Mouse (Mus musculus) right cerebral cortex, postnatal 36 days (tissue): ENCODE measurements at regions not wholly inside any gene's neighbourhood (a gene's known extent, or its start where the extent isn't known, plus 50 kb on each side); places are given as distances from the start of the nearest gene placed in this dataset.

ENCODE experiments used
- DNase-seq, 2 experiments: peaks; one replicate each; pipeline ENCODE4 v3.0.0; 2022; ENCODE audit warnings: low spot score in 2 of 2, mixed read lengths in 1 of 2

DNA sequence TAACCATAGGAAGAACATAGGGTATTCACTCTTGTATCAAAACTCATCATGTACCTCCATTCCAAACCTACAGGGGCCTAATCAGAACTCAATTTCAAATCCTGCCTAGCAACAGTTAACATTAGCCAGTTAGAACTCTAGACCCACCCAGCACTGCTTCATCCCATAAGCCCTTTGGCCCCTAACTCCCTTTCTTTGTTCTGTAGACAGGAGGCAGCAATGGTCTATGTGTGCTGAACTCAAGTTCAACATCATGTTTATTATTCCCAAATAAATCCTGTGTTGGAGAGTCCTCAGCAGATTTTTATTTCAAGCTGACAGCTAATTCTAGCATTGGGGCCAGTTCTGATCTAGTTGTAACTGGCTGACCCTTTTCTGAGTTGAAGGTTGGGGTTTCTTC lies 112.2 kb downstream of the Ipo8 start:
- DNase-seq = no peak

DNA sequence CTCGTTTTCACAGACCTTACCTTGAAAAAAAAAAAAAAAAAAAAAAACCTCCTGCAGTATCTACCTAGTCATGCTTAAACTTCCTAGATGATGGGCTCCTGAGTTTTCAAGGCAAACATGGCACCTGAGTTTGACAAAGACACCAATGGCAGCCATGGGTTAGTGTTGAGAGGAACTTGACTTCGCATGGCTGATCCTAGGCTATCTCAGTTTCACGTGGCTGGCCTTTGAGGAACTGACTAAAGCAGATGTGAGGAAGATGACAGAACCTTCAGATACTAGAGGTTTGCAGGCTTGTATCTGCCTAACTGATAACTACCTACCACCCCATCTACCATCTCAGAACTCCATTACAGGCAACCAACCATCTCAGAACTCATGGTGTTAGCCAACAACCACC lies 120.9 kb downstream of the Ipo8 start:
- DNase-seq = no peak

DNA sequence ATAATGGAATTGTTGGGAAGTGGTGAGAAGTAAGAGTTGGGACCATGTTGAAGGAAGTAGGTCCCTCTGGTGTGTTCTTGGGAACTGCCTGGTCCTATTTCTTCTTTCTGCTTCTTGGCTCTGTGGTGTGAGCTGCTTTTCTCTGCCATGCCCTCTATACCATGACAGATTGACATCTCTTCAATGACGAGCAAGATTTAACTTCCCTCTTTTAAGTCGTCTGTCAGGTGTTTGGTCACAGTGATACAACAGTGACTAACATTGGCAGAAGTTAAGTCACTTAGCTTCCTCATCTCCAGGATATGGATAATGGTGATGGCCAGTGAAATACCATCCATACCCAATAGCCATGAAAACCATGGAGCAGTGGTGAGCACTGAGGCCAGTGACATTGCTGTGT lies 122.9 kb downstream of the Ipo8 start:
- no peak for DNase-seq

DNA sequence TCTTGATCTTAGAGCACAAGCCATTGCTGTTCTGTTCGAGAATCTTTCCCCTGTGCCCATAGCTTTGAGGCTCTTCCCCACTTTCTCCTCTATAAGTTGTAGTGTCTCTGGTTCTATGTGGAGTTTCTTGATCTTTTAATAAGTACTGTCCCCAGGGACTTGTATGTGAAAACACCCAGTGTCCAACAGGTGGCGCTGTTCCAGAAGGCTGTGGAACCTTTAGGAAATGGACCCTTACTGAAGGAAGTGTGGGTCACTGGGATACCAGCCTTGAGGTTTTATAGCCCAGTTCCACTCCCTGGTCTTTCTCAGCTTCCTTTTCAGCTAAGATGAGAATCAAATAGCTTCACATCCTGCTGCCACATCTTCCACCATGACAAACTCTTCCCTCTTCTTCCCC lies 125.6 kb downstream of the Ipo8 start:
- DNase-seq = no peak

DNA sequence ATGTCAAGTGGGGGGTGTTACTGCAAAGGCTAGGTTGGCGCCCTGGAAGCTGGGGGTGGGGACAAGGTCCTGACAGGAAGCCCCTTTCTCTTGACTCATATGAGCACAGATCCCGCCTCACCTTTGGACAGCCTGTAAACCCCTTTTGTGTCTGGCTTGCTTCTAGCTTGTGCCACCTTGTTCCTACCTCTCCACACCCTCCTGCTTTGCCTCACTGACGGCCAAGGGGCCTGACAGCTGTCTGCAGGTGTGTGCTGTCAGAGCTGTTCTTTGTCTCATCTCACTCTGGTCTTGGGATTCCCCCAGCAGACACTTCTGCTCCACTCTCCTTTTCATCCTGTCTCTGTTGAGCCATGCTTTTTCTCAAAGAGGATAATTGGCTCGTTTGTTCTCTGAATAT lies 137.9 kb downstream of the Ipo8 start:
- DNase-seq = no peak

DNA sequence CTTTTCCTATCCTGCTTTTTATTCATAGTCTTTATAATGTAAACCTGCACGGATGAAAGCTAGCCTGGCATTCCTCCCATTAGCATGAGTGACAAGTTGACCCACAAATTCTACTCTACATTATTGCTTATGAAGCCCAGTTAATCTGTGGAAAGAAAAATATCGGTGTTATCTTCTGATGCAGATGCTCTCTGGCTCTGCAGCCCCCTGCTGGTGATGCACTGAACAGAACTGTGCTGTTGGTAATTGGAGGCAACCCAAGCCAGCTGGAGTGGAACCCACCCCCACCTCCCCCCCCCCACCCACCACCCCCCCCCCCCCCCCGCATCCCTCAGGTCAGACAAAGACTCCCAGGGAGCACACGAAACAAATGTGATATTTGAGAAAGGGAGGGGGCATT lies 143.5 kb downstream of the Ipo8 start:
- peak; percentile 42 to 44 for DNase-seq

DNA sequence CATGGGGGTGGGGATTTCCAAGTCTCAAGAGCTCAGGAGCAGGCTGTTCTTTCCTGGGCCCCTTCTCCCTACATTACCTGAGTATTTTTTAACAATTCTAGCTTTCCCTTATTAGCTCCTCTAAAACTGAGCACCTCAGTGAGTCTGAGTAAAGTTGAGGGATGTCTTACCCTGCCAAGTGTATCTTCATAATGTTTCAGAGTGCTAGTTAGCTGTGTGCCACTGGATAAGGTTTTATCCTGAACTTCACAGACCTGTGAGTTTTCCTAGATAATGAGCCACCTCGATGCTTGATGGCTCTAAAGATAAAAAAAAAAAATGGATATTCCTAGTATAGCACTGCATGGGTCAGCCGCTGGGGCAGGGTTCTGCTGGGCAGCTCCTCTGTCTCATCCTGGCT lies 171.1 kb downstream of the Ipo8 start:
- DNase-seq = no peak

DNA sequence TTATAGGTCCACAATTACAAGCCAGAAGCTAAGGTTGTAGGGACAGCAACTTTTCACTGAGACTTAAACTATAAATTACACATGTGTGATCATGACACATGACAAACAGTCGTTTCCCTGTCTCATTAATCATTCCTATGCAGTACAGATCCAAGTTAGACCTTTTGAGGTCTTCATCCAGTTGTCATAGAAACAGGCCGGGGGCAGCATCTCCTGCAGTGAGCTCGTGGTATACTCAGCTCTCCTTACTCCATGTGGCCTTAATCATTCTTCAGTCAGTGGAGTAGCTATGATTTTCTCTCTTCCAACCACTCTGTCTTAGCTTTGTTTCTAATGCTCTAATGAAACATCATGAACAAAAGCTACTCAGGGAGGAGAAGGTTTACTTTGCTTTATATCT lies 178.1 kb downstream of the Ipo8 start:
- no peak for DNase-seq

DNA sequence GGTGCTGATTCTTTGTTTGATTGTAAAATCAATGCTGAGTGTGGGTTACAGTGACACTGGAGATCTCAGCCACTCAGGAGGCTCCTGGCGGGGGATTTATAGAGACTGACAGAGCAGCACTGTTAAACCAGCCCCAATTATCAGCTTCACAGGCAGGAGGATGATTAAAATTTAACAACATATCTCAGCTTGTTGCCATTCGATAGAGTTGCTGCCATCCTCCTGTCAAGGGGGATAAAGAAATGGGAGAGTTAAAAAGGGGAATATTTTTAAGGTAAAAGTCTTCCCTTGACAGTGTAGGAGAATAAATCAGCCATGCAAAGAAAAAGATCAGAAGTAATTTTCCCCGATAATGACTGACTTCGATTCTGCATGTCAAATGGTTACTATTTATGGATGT lies 178.8 kb downstream of the Ipo8 start:
- no peak for DNase-seq

DNA sequence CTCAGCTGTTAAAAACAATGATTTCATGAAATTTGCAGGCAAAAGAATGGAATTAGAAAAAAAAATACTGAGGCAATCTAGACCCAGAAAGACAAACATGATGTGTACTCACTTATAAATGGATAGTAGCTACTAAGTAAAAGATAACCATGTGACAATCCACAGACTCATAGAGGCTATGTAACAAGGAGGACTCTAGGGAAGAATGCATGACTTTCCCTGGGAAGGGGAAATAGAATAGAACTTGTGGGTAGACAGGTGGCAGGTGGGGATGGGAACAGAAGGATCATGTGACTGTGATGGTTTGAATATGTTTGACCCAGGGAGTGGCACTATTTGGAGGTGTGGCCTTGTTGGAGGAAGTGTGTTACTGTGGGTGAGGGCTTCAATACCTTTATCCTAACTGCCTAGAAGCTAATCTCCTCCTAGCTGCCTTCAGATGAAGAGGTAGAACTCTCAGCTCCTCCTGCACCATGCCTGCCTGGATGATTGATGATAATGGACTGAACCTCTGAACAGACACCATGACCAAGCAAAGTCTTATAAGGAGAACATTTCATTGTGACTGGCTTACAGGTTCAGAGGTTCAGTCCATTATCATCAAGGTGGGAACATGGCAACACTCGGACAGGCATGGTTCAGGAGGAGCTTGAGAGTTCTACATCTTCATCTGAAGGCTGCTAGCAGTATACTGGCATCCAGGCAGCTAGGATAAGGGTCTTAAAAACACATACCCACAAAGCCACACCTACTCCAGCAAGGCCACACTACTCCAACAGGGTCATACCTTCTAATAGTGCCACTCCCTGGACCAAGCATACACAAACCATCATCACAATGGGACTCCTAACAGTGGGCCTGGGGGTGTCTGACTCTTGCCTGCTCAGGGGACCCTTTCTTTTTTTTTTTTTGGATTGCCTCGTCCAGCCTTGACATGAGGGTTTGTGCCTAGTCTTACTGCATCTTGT lies 183.6 kb downstream of the Ipo8 start:
- no peak for DNase-seq

DNA sequence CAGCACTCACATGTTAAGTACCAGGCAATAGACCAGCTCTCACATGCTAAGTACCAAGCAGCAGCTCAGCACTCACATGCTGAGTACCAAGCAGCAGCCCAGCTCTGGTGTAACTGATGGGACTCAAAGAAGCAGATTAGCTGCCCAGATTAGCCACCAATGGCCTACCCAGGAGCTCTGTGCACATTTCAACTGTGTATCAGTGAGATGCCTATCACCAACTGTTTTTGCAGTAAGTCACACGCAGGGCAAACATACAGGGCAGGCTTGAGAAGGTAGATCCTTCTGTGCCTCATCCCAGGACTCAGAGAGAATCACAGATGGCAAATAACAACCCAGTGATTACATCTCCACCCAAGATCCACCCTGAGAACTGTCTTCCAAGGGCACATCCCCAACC lies 190.7 kb downstream of the Ipo8 start:
- DNase-seq = no peak

DNA sequence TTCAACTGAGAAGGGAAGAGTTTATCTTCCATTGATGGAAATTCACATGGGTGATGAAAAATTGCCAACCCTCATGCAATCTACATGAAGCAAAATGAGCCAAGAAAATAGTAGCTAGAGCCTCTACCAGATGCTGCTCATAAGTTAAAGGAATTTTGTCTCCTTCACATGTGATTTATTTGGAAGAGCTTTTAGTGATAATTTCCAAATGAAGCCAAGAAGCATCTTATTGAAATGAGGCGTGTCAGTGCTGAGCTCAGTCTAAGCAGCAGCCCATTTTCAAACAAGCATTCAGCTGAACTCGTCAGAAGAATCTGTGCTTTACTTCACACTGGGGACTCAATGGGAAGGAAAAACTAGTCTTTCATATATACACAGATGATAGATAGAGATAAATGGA lies 190.0 kb upstream of the Tmtc1 start:
- no peak for DNase-seq

DNA sequence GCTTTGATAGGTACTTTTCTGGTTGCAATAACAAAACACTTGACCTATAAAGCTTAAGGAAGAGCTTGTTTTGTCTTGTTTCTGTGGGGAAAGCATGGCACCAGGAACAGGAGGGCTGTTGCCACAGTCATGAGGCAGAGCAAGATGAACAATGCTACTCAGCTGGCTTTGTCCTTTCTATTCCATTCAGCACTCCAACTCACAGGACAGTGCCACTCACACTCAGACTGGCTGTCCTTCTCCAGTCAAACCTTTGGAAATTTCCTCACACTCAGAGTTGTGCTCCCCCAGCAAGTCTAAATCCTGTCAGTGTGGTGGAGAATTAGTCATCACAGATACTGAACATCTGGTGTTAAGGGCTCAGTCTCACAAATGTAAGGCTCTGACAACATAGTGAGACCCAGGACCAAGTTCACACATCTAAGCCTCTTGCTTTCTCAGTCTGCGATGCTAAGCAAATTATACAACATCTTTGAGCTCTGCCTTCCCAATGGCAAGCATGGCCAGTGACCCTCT lies 183.0 kb upstream of the Tmtc1 start:
- no peak for DNase-seq

DNA sequence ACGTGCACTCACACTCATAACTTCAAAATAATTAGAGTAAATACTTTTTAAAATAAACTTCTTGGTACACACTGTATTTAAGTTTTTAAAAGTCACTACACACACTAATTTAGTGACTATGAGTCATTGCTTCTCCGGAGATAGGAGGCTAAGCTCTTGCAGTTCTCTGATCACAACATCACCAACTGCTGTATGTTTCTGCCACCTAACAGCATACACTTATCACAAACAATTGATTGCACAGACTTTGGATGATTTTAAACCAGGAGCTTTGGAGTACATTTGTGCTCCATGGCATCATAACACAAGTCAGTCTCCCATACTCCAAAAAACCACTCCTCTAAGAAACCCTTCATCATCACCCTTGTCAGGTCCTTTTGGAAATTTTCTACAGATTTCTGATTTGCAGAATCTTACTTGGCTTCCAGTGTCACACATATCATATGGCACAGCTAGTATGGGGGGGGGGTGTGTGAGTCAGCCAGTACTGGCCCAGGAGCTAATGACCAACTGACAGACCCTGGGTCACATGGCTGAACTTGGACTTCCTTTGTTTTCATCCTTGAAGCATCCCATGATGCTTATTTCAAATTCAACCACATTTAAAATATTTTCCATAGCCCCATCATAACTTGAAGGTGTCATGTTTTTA lies 179.1 kb upstream of the Tmtc1 start:
- DNase-seq = no peak

DNA sequence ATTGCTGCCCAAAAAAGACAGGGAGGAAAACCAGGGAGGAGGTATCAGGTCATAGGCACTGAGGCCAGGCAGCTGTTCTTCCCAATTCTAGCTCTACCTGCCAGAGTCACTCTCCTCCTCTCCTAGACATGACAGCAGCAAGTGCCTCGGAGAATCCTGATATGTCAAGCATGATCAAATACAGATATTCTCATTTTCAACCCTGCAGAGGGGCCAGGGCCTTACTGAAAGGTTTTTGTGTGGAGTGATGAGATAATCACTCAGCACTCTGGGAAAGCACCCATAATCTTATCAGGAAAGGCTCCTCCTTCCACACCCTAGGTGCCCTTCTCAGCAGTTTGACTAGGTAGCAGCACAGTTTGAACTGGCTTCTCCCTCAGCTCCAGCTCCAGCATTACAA lies 175.8 kb upstream of the Tmtc1 start:
- no peak for DNase-seq

DNA sequence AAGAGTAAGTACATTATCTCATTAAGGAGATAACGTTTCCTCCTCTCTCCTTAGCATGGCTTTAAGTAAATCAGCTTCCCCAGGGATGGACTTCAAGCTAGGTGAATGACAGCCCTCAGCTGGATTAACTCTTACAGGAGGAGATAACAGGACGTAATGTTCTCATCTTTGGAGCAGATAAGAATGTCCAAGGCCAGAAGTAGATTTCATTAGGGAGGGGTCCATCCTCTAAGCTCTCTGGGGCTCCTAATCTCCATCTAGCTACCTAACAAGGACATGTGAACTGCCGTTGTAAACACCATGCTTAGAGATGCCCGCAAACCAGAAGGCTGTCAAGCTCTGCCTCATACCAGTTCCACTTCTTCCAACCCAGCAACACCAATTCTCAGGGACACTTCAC lies 171.7 kb upstream of the Tmtc1 start:
- no peak for DNase-seq

DNA sequence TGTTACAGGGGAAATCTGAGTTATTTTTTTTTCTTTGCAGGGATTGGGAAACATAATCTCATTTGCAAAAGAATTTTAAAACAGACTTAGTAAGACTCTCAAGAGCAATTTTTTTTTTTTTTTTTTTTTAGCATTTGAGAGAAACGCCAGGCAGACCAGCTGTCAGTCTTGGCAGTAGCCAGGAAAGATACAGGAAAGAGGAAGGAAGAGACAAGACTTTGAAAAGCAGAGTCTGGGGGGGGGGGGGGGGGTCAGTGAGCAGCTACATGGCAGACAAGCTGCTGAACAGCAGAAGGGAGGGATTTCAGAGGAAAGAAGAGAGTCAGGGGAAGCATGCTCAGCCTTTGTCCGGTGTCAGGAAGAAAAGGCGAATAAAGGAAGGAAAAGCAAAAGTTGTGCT lies 171.3 kb upstream of the Tmtc1 start:
- no peak for DNase-seq

DNA sequence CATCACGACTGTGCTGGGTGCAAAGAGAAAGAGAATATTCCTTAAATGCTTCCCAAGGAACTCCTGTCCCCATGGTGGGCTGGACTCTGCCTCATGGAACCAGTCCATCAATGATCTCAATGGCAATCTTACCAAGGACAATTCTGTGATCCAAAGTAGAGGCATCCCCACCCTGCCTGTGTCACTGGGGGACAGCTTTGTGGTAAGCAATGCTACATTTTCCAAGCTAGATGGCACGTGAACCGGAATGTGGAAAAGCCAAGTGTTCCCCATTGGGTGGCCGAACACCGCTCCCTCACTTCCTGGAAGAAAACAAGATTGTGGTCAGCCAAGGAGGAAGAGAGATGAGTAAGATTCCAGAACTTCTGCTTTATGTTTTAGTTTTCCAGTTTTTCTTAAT lies 164.7 kb upstream of the Tmtc1 start:
- no peak for DNase-seq

DNA sequence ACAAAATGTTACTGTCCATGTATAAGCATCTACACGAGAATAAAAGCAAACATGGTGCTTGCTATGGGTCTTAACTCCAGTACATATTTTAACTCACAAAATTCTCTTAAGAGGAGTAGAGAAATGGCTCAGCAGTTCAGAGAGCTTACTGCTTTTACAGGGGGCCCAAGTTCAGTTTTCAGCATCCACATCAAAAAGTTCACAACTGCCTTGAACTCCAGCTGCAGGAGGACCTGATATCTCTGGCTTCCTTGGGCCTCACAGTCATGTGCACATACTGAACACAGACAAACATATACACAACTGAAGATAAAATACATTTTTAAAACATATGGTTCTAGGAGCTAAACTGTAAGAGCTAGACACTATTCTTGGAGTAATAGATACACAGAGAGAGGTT lies 161.0 kb upstream of the Tmtc1 start:
- DNase-seq = no peak

DNA sequence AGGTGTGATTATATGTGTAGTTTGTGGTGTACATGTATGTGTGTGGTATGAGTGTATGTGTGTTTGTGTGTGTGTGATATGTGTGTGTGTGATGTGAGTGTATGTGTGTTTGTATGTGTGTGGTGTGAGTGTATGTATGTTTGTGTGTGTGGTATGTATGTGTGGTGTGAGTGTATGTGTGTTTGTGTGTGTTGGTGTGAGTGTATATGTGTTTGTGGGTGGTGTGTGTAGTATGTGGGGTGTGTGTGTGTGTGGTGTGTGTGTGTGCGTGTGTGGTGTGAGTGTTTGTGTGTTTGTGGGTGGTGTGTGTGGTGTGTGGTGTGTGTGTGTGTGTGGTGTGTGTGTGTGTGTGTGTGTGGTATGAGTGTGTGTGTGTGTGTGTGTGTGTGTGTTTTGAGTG lies 160.6 kb upstream of the Tmtc1 start:
- DNase-seq = no peak

DNA sequence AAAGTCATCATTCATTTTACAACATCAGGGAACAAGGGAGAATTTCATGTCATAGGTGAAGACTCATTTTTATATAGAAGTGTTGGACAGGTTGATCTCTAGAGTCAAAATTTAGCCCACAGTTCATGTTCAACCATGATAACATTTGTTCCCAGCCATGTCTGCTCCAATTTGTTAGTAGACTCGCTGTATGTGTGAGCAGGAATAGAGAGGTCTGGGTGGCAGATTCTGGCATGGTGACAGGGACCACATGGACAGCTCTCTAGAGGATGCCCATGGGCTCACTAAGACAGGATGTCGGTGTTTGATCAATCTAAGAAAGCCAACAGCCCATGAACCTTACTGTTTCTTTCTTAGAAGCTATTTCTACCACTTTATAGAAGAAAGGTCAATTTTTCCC lies 159.7 kb upstream of the Tmtc1 start:
- no peak for DNase-seq

DNA sequence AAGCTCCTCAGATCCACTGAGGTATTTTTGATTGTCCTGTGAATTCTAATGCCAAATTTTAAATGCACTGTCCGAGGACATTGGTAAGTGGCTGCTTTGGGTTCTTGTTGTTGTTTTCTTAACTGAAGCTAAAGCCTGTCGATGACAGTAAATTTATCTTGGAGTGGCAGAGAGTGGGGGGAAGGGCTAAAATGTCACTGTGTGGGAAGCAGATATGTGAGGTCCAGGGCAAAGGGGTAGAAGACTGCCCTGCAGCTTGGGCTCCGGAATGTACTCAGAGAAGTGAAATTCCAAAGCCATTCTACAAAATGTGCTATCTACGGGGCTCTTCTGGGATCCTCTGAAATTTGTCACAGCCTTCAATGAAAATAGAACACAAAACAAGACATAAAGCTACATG lies 159.3 kb upstream of the Tmtc1 start:
- no peak for DNase-seq

DNA sequence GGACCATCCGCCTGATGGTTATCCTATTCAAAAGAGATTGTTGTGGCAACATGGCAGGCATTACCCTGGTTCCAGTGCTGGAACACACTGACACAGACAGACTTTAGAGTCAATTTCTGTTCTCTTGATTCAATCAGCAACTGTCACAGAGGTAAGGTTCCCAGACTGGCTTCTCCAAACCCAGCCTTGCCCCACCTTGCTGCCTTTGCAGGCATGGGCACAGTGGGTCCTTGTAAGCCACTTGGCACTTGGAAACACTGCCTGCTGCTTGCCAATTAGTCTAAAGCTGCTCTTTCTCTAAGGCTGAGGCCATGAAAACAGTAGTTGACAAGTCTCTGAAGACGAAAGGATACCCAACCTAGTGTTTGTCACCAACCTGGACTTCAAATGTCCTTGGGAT lies 158.7 kb upstream of the Tmtc1 start:
- DNase-seq = no peak
